Mouse (Mus musculus) urinary bladder, postnatal 25 days (tissue): ENCODE data around the gene Crybg3.

Experiments
- DNase-seq: peaks from one replicate; pipeline ENCODE4 v3.0.0; 2022; ENCODE audit warnings: low spot score

Gene Crybg3

DNA sequence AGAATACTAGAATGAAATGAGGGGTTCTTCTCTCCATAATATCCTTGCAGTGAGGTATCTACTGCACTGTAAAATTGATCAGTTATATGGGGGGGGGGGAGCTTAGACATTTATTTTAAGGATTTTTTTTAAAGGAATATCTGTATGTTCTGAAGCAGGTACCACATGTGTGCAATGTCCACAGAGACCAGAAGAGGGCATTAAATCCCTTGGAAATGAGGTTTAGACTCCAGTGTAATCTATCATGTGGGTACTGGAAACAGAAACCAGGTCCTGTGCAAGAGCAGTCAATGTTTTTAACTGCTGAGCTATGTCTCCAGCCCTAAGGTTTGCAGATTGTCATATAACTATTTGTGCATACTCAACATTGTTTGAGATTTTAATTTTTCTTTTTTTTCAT lies 151.7 kb downstream of the Crybg3 start:
- DNase-seq: no peak

DNA sequence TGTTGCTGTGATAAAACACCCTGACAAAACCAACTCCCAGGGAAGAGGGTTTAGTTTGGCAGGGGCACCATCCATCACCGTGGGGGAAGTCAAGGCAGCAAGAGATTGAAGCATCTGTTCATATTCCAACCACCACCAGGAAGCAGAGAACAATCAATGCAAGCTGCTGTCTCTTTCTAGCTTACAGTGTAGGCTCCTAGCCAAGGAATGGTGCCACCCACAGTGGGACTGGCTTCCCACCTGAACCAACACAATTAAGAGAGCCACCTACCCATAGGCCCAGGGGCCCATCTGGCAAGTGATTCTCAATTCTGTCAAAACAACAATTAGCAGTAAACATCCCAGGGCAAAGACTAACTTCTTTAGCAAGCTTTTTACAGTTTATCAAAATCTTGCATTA lies 152.6 kb downstream of the Crybg3 start:
- DNase-seq: no peak

GRCm38 (mm10) chr16:59444880-59445559 lies 155.8 kb downstream of the Crybg3 start:
- DNase-seq: no peak
